Mouse (Mus musculus): ENCODE measurements around the gene Clcn6. TPM values are rescaled to one million over a fixed set of nuclear protein-coding genes. Genes with fewer than 3 reads are reported as not detected.

Gene Clcn6
- polyA plus RNA-seq, 1 experiment: 2.7 TPM

- TF ChIP-seq POLR2A (IDR thresholded peaks at IDR 0.05; ENCODE audit: low read depth, low read length) (no peak), CTCF (IDR thresholded peaks at IDR 0.05; ENCODE audit: extremely low read depth, insufficient read length, insufficient replicate concordance, low read depth, low read length) (no peak)
- Histone ChIP-seq H3K27ac (ENCODE audit: insufficient read depth, low read depth, low read length) (no peak overlapping the region), H3K27me3 (ENCODE audit: control insufficient read depth, insufficient read depth, low read length) (no peaks in the 10 kb centered on the region), H3K36me3 (ENCODE audit: control insufficient read depth, insufficient read depth, low read length) (peaks cover 7% of the 10 kb centered on the region; the same call in 1 of the 2 replicates), H3K4me1 (ENCODE audit: control insufficient read depth, insufficient read depth, insufficient read length, low read length) (no peaks in the 10 kb centered on the region), H3K4me3 (ENCODE audit: low read depth, low read length) (no peak overlapping the region)
- 83% methylated on average over 6 of the region's 6 CpGs for WGBS
These were observed 37.3 kb upstream of the Clcn6 start for GRCm38 (mm10) chr4:148075881-148076280.

GRCm38 (mm10) chr4:148075259-148075658 lies 36.6 kb upstream of the Clcn6 start:
- no peaks in the 10 kb centered on the region for H3K4me1 ChIP-seq (ENCODE audit: control insufficient read depth, insufficient read depth, insufficient read length, low read length)
- H3K27me3 ChIP-seq (ENCODE audit: control insufficient read depth, insufficient read depth, low read length): no peaks in the 10 kb centered on the region
- H3K36me3 ChIP-seq (ENCODE audit: control insufficient read depth, insufficient read depth, low read length): peaks cover 6% of the 10 kb centered on the region; the same call in 1 of the 2 replicates
- no peak overlapping the region for H3K27ac ChIP-seq (ENCODE audit: insufficient read depth, low read depth, low read length)
- no peak for TF ChIP-seq CTCF (IDR thresholded peaks at IDR 0.05; ENCODE audit: extremely low read depth, insufficient read length, insufficient replicate concordance, low read depth, low read length)
- TF ChIP-seq POLR2A (IDR thresholded peaks at IDR 0.05; ENCODE audit: low read depth, low read length): no peak
- WGBS: 31% methylated on average over 21 of the region's 21 CpGs
- H3K4me3 ChIP-seq (ENCODE audit: low read depth, low read length): peak overlapping the region; percentile 60

DNA sequence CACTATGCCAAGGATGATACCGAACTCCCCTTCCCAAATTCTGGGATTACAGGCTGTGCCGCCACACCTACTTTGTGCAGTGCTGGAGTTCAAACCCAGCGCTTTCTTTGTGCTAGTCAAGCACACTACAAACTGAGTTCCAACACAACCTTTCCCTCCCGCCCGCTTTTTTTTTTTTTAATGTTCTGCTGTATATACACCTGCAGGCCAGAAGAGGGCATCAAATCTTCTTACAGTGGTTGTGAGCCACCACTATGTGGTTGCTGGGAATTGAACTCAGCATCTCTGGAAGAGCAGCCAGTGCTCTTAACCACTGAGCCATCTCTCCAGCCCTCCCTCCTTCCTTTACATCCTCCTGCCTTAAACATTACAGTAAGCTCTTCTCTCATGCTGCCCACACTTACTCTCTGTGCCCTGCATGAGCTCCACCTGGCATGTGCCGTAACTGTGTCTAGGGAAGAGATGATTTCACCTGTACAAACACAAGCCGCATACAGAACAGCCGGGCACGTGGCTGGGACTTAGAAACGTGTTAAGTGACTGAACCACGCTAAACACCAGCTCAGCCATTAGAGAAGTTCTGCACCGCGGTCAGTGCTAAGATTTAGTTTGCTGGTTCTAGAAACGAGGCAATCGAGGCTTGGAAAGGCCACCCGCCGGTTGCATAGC lies 36.0 kb upstream of the Clcn6 start:
- H3K27me3 ChIP-seq (ENCODE audit: control insufficient read depth, insufficient read depth, low read length): no peaks in the 10 kb centered on the region
- 29% methylated on average over 17 of the region's 17 CpGs for WGBS
- no peak overlapping the region for H3K27ac ChIP-seq (ENCODE audit: insufficient read depth, low read depth, low read length)
- H3K36me3 ChIP-seq (ENCODE audit: control insufficient read depth, insufficient read depth, low read length): no peaks in the 10 kb centered on the region
- TF ChIP-seq CTCF (IDR thresholded peaks at IDR 0.05; ENCODE audit: extremely low read depth, insufficient read length, insufficient replicate concordance, low read depth, low read length): peak; percentile 4; the same call in 1 of the 2 replicates
- no peak for TF ChIP-seq POLR2A (IDR thresholded peaks at IDR 0.05; ENCODE audit: low read depth, low read length)
- H3K4me3 ChIP-seq (ENCODE audit: low read depth, low read length): peak overlapping the region; percentile 60
- no peaks in the 10 kb centered on the region; the same call in 1 of the 2 replicates for H3K4me1 ChIP-seq (ENCODE audit: control insufficient read depth, insufficient read depth, insufficient read length, low read length)

- no peak overlapping the region for H3K4me3 ChIP-seq (ENCODE audit: low read depth, low read length)
- H3K4me1 ChIP-seq (ENCODE audit: control insufficient read depth, insufficient read depth, insufficient read length, low read length): no peaks in the 10 kb centered on the region; the same call in 1 of the 2 replicates
- H3K27ac ChIP-seq (ENCODE audit: insufficient read depth, low read depth, low read length): no peak overlapping the region
- no peaks in the 10 kb centered on the region for H3K27me3 ChIP-seq (ENCODE audit: control insufficient read depth, insufficient read depth, low read length)
- 56% methylated on average over 5 of the region's 5 CpGs for WGBS
- no peak for TF ChIP-seq CTCF (IDR thresholded peaks at IDR 0.05; ENCODE audit: extremely low read depth, insufficient read length, insufficient replicate concordance, low read depth, low read length)
- no peak for TF ChIP-seq POLR2A (IDR thresholded peaks at IDR 0.05; ENCODE audit: low read depth, low read length)
- H3K36me3 ChIP-seq (ENCODE audit: control insufficient read depth, insufficient read depth, low read length): no peaks in the 10 kb centered on the region
These were observed 32.9 kb upstream of the Clcn6 start for GRCm38 (mm10) chr4:148071508-148071907.

DNA sequence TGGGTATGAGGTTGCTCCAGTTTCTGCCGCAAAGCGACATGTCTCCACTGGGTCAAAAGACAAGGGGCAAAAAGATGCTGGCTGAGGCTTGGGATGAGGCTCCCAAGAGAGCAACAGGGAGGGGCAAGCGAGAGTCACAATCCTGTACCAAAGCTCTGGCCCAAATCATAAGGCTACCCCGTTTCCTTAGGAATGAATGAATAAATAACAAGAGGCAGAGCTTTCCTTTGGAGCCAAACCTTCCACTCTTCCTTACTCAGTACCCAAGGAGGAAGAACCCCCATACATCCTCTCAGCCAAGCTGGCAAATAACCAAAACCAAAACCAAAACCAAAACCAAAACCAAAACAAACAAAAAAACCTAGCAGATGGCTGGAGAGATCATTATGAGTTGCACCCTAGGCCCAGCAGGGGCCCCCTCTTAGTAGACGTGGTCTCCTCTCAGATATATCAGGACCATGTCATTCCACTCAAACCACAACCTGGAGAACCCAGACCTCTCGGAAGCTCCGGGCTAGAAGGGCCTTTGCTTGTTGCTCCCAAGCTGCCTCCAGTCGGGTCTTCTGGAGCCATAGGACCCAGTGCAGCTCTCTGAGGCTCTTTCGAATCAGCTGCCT lies 31.1 kb upstream of the Clcn6 start:
- Histone ChIP-seq H3K4me1 (ENCODE audit: control insufficient read depth, insufficient read depth, insufficient read length, low read length) (no peaks in the 10 kb centered on the region; the same call in 1 of the 2 replicates), H3K36me3 (ENCODE audit: control insufficient read depth, insufficient read depth, low read length) (no peaks in the 10 kb centered on the region), H3K27me3 (ENCODE audit: control insufficient read depth, insufficient read depth, low read length) (no peaks in the 10 kb centered on the region), H3K4me3 (ENCODE audit: low read depth, low read length) (no peak overlapping the region), H3K27ac (ENCODE audit: insufficient read depth, low read depth, low read length) (0 out of 2 replicates have a peak overlapping the region, but pooled peaks have one; percentile 12)
- WGBS: 71% methylated on average over 9 of the region's 9 CpGs
- TF ChIP-seq CTCF (IDR thresholded peaks at IDR 0.05; ENCODE audit: extremely low read depth, insufficient read length, insufficient replicate concordance, low read depth, low read length) (no peak), POLR2A (IDR thresholded peaks at IDR 0.05; ENCODE audit: low read depth, low read length) (no peak)

DNA sequence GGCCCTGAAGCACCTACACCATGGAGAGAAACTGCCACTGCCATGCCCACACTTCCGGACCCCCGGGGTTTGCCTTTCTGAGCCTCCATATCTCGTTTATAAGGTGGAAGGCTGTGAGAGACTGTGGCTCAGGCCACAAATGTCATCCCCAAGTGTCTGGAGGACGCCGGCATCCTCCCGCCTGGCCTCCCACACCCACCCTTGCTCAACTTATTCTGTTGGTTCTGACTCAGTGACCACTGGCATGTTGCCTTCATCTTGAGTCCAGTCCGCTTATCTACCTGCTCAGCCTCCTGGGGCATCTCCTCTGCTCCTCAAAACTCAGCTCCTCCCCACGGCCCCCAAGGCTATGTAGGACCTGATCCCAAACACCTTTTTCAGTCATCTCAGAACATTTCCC lies 28.7 kb upstream of the Clcn6 start:
- no peak overlapping the region for H3K4me3 ChIP-seq (ENCODE audit: low read depth, low read length)
- H3K4me1 ChIP-seq (ENCODE audit: control insufficient read depth, insufficient read depth, insufficient read length, low read length): no peaks in the 10 kb centered on the region; the same call in 1 of the 2 replicates
- 89% methylated on average over 8 of the region's 8 CpGs for WGBS
- no peak overlapping the region for H3K27ac ChIP-seq (ENCODE audit: insufficient read depth, low read depth, low read length)
- H3K36me3 ChIP-seq (ENCODE audit: control insufficient read depth, insufficient read depth, low read length): no peaks in the 10 kb centered on the region
- no peaks in the 10 kb centered on the region for H3K27me3 ChIP-seq (ENCODE audit: control insufficient read depth, insufficient read depth, low read length)
- TF ChIP-seq POLR2A (IDR thresholded peaks at IDR 0.05; ENCODE audit: low read depth, low read length) (no peak), CTCF (IDR thresholded peaks at IDR 0.05; ENCODE audit: extremely low read depth, insufficient read length, insufficient replicate concordance, low read depth, low read length) (no peak)

DNA sequence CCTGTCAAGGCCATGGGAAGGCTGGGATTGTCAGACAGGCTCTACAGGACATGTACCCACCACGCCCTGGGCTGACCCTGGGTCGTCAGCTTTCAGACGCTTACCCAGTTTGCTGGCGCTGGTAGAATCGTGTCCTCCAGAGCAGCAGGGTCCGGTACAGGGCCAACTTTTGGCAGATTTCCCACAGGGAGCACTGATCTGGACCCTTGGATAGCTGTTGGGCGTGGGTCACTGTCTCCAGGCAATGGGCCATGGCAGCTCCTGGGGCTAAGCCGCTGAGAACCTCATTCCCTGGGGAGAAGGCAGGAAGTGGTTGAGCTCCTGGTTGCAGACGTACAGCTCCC lies 27.8 kb upstream of the Clcn6 start:
- Histone ChIP-seq H3K4me3 (ENCODE audit: low read depth, low read length) (no peak overlapping the region), H3K27ac (ENCODE audit: insufficient read depth, low read depth, low read length) (no peak overlapping the region), H3K27me3 (ENCODE audit: control insufficient read depth, insufficient read depth, low read length) (no peaks in the 10 kb centered on the region), H3K36me3 (ENCODE audit: control insufficient read depth, insufficient read depth, low read length) (no peaks in the 10 kb centered on the region), H3K4me1 (ENCODE audit: control insufficient read depth, insufficient read depth, insufficient read length, low read length) (no peaks in the 10 kb centered on the region; the same call in 1 of the 2 replicates)
- 49% methylated on average over 9 of the region's 9 CpGs for WGBS
- TF ChIP-seq POLR2A (IDR thresholded peaks at IDR 0.05; ENCODE audit: low read depth, low read length) (no peak), CTCF (IDR thresholded peaks at IDR 0.05; ENCODE audit: extremely low read depth, insufficient read length, insufficient replicate concordance, low read depth, low read length) (no peak)

Measured in small intestine, adult 2 months (tissue).